Comparison of ENCODE assay signal across 13 mouse cellular contexts in genomic region chr10:128080496-128080895, GRCm38 (mm10). TPM values are rescaled to one million over a fixed set of nuclear protein-coding genes. Genes with fewer than 3 reads are reported as not detected.
DNase-seq lines count a peak whose midpoint lies in the region; ATAC-seq and TF ChIP-seq lines count a peak whose summit lies in the region.
"Had no signal": no experiment of that assay in that cellular context is flagged by ENCODE, and none has a peak within 500 bp of the region (broad histone marks: within the 10 kb centered on the region; RNA-seq: fewer than 3 reads in every experiment).

No protein-coding gene starts in this region.

- peaks cover 10% of the 10 kb centered on the region; the same call in 1 of the 2 replicates for H3K36me3 ChIP-seq in kidney, postnatal 0 days (ENCODE audit: insufficient read depth, low read length)
- H3K36me3 ChIP-seq in kidney, embryonic 14.5 days (ENCODE audit: control insufficient read depth, insufficient read depth, low read length) = peaks cover 27% of the 10 kb centered on the region
- H3K36me3 ChIP-seq in neural tube, embryonic 15.5 days = peaks cover 24% of the 10 kb centered on the region

- no peak overlapping the region for H3K27ac ChIP-seq in kidney, postnatal 0 days
- no peak overlapping the region for H3K27ac ChIP-seq in kidney, embryonic 14.5 days (ENCODE audit: low read depth, low read length)
- H3K27ac ChIP-seq in neural tube, embryonic 15.5 days (replicated peaks) = no peak overlapping the region
- H3K27ac ChIP-seq: liver, embryonic 13.5 days; midbrain, embryonic 13.5 days had no signal

- no peak overlapping the region for H3K4me3 ChIP-seq in kidney, postnatal 0 days (replicated peaks; ENCODE audit: low read depth, low read length)
- no peak overlapping the region for H3K4me3 ChIP-seq in kidney, embryonic 14.5 days (ENCODE audit: low read length)
- H3K4me3 ChIP-seq in neural tube, embryonic 15.5 days (replicated peaks) = no peak overlapping the region
- H3K4me3 ChIP-seq: liver, embryonic 13.5 days; midbrain, embryonic 13.5 days had no signal

- no peak for ATAC-seq in kidney, postnatal 0 days (replicated peaks; ENCODE audit: low FRiP score, low read depth)
- ATAC-seq in kidney, embryonic 14.5 days (ENCODE audit: low FRiP score, low TSS enrichment) = no peak
- no peak for ATAC-seq in neural tube, embryonic 15.5 days (ENCODE audit: low FRiP score)
- ATAC-seq: activated CD4-positive, CD25-positive, alpha-beta regulatory T cell, adult 4 months; midbrain, embryonic 13.5 days had no signal

- no peak overlapping the region for H3K4me2 ChIP-seq in kidney, postnatal 0 days (ENCODE audit: low read length)
- no peak overlapping the region for H3K4me2 ChIP-seq in kidney, embryonic 14.5 days (replicated peaks; ENCODE audit: low read depth, low read length)
- no peak overlapping the region for H3K4me2 ChIP-seq in neural tube, embryonic 15.5 days
- H3K4me2 ChIP-seq: liver, embryonic 13.5 days; midbrain, embryonic 13.5 days had no signal

- TF ChIP-seq CTCF in kidney, postnatal 0 days (IDR thresholded peaks at IDR 0.05; ENCODE audit: low read depth) = peak; percentile 63

- H3K9me3 ChIP-seq in kidney, postnatal 0 days (replicated peaks; ENCODE audit: low read length) = no peaks in the 10 kb centered on the region
- no peaks in the 10 kb centered on the region for H3K9me3 ChIP-seq in kidney, embryonic 14.5 days (ENCODE audit: control insufficient read depth, low read length)
- no peaks in the 10 kb centered on the region for H3K9me3 ChIP-seq in neural tube, embryonic 15.5 days (replicated peaks)
- H3K9me3 ChIP-seq: liver, embryonic 13.5 days; midbrain, embryonic 13.5 days had no signal

- H3K27me3 ChIP-seq in kidney, postnatal 0 days (ENCODE audit: insufficient read depth, low read length) = no peaks in the 10 kb centered on the region
- no peaks in the 10 kb centered on the region for H3K27me3 ChIP-seq in kidney, embryonic 14.5 days (ENCODE audit: control insufficient read depth, insufficient read depth, low read length)
- H3K27me3 ChIP-seq in neural tube, embryonic 15.5 days (replicated peaks) = no peaks in the 10 kb centered on the region
- H3K27me3 ChIP-seq: liver, embryonic 13.5 days; midbrain, embryonic 13.5 days had no signal

- 71% methylated on average over 1 of the region's 1 CpGs for WGBS in kidney, postnatal 0 days
- WGBS in kidney, embryonic 14.5 days = 84% methylated on average over 1 of the region's 1 CpGs
- 92% methylated on average over 1 of the region's 1 CpGs for WGBS in neural tube, embryonic 15.5 days

- no peaks in the 10 kb centered on the region for H3K4me1 ChIP-seq in kidney, postnatal 0 days (replicated peaks; ENCODE audit: insufficient read depth, low read length)
- H3K4me1 ChIP-seq in kidney, embryonic 14.5 days (ENCODE audit: control insufficient read depth, insufficient read depth, low read length) = no peaks in the 10 kb centered on the region; the same call in 1 of the 2 replicates
- peaks cover 24% of the 10 kb centered on the region for H3K4me1 ChIP-seq in neural tube, embryonic 15.5 days

- DNase-seq in kidney, postnatal 0 days (ENCODE audit: low spot score) = peak; percentile 21
- peak; percentile 63 for DNase-seq in 3T3-L1 (ENCODE audit: low read depth, low spot score)
- DNase-seq in 416B (ENCODE audit: low read depth) = peak; percentile 67
- peak; percentile 56 for DNase-seq in ZHBTc4 (ENCODE audit: low read depth, low spot score)
- no peak for DNase-seq in Muller cell, postnatal 12 days (ENCODE audit: inconsistent ontology term)
- DNase-seq in c-Kit-positive CD71-positive TER-119-positive erythroid progenitor cells, embryonic 14.5 days (ENCODE audit: low spot score) = no peak
- DNase-seq: heart, postnatal 36 days; kidney, postnatal 14 days; liver, embryonic 13.5 days had no signal

- no peak overlapping the region for H3K9ac ChIP-seq in kidney, postnatal 0 days (ENCODE audit: low read depth, low read length)
- no peak overlapping the region for H3K9ac ChIP-seq in kidney, embryonic 14.5 days (ENCODE audit: low read depth, low read length)
- no peak overlapping the region for H3K9ac ChIP-seq in neural tube, embryonic 15.5 days (replicated peaks)
- H3K9ac ChIP-seq: liver, embryonic 13.5 days; midbrain, embryonic 13.5 days had no signal

RNA-seq across cellular contexts. Expression of gene Atp5b, which starts 2.6 kb away (rescaled TPM):
- 3,631 and 3,848 TPM in 2 replicates for polyA plus RNA-seq in kidney, postnatal 0 days (2015; fragmentation: Nextera tagmentation; extraction: Ambion mirVana)
- polyA plus RNA-seq in kidney, embryonic 14.5 days (2014; fragmentation: Nextera tagmentation; extraction: Ambion mirVana) = 2,294 and 2,764 TPM in 2 replicates
- polyA plus RNA-seq in neural tube, embryonic 15.5 days (2015; fragmentation: Nextera tagmentation; extraction: Ambion mirVana) = 2,338 and 2,396 TPM in 2 replicates

RNA-seq across cellular contexts. Expression of gene Baz2a, which starts 10.9 kb away (rescaled TPM):
- polyA plus RNA-seq in kidney, postnatal 0 days (2015; fragmentation: Nextera tagmentation; extraction: Ambion mirVana) = 9.8 and 11.3 TPM in 2 replicates
- polyA plus RNA-seq in kidney, embryonic 14.5 days (2014; fragmentation: Nextera tagmentation; extraction: Ambion mirVana) = 17.6 and 33.7 TPM in 2 replicates
- polyA plus RNA-seq in neural tube, embryonic 15.5 days (2015; fragmentation: Nextera tagmentation; extraction: Ambion mirVana) = 7.4 and 8.9 TPM in 2 replicates

RNA-seq across cellular contexts. Expression of gene Ptges3, which starts 21.7 kb away (rescaled TPM):
- 467 and 468 TPM in 2 replicates for polyA plus RNA-seq in kidney, postnatal 0 days (2015; fragmentation: Nextera tagmentation; extraction: Ambion mirVana)
- 566 and 622 TPM in 2 replicates for polyA plus RNA-seq in kidney, embryonic 14.5 days (2014; fragmentation: Nextera tagmentation; extraction: Ambion mirVana)
- 394 and 409 TPM in 2 replicates for polyA plus RNA-seq in neural tube, embryonic 15.5 days (2015; fragmentation: Nextera tagmentation; extraction: Ambion mirVana)

RNA-seq across cellular contexts. Expression of gene Naca, which starts 45.1 kb away (rescaled TPM):
- polyA plus RNA-seq in kidney, postnatal 0 days (2015; fragmentation: Nextera tagmentation; extraction: Ambion mirVana) = 769 and 820 TPM in 2 replicates
- 967 and 1,287 TPM in 2 replicates for polyA plus RNA-seq in kidney, embryonic 14.5 days (2014; fragmentation: Nextera tagmentation; extraction: Ambion mirVana)
- 484 and 547 TPM in 2 replicates for polyA plus RNA-seq in neural tube, embryonic 15.5 days (2015; fragmentation: Nextera tagmentation; extraction: Ambion mirVana)

Comparison
In these comparisons a context has a peak if more than half of its experiments do, and no peak if none do; other contexts are left out.
1. DNase-seq: peak in kidney, postnatal 0 days (single experiment), 3T3-L1 (single experiment), 416B (single experiment) and ZHBTc4 (single experiment); none in Muller cell, postnatal 12 days (single experiment) and c-Kit-positive CD71-positive TER-119-positive erythroid progenitor cells, embryonic 14.5 days (single experiment).